Mouse (Mus musculus): Measurements from ENCODE around the gene Negr1.

The Negr1 gene

GRCm38 (mm10) chr3:156903925-156904576 lies 342.5 kb downstream of the Negr1 start:
- DNase-seq (ENCODE audit: low spot score in 2 of 2), result no peak

- no peak for DNase-seq (ENCODE audit: low spot score in 2 of 2)
These were observed 351.2 kb downstream of the Negr1 start for GRCm38 (mm10) chr3:156912816-156913215.

GRCm38 (mm10) chr3:156921369-156921768 lies 359.8 kb downstream of the Negr1 start:
- DNase-seq (ENCODE audit: low spot score in 2 of 2), result no peak

GRCm38 (mm10) chr3:156923159-156923558 lies 361.6 kb downstream of the Negr1 start:
- no peak for DNase-seq (ENCODE audit: low spot score in 2 of 2)

- DNase-seq (ENCODE audit: low spot score in 2 of 2), result no peak
These were observed 363.5 kb downstream of the Negr1 start for GRCm38 (mm10) chr3:156925102-156925501.

- DNase-seq (ENCODE audit: low spot score in 2 of 2), result no peak
These were observed 366.9 kb downstream of the Negr1 start for GRCm38 (mm10) chr3:156928396-156929061.

- no peak for DNase-seq (ENCODE audit: low spot score in 2 of 2)
These were observed 367.4 kb downstream of the Negr1 start for GRCm38 (mm10) chr3:156929062-156929397.

GRCm38 (mm10) chr3:156929677-156930440 lies 368.3 kb downstream of the Negr1 start:
- no peak for DNase-seq (ENCODE audit: low spot score in 2 of 2)

GRCm38 (mm10) chr3:156931011-156931410 lies 369.4 kb downstream of the Negr1 start:
- DNase-seq (ENCODE audit: low spot score in 2 of 2), result no peak

- no peak for DNase-seq (ENCODE audit: low spot score in 2 of 2)
These were observed 369.9 kb downstream of the Negr1 start for GRCm38 (mm10) chr3:156931540-156931939.

GRCm38 (mm10) chr3:156934778-156935290 lies 373.2 kb downstream of the Negr1 start:
- DNase-seq (ENCODE audit: low spot score in 2 of 2), result no peak

GRCm38 (mm10) chr3:156947404-156947803 lies 385.8 kb downstream of the Negr1 start:
- no peak for DNase-seq (ENCODE audit: low spot score in 2 of 2)

GRCm38 (mm10) chr3:156952970-156953369 lies 391.4 kb downstream of the Negr1 start:
- DNase-seq (ENCODE audit: low spot score in 2 of 2), result no peak

- no peak for DNase-seq (ENCODE audit: low spot score in 2 of 2)
These were observed 393.5 kb downstream of the Negr1 start for GRCm38 (mm10) chr3:156955094-156955493.

- DNase-seq (ENCODE audit: low spot score in 2 of 2), result no peak
These were observed 397.0 kb downstream of the Negr1 start for GRCm38 (mm10) chr3:156958640-156959039.

GRCm38 (mm10) chr3:156968764-156969163 lies 407.2 kb downstream of the Negr1 start:
- no peak for DNase-seq (ENCODE audit: low spot score in 2 of 2)

- DNase-seq (ENCODE audit: low spot score in 2 of 2), result no peak
These were observed 409.5 kb downstream of the Negr1 start for GRCm38 (mm10) chr3:156971104-156971503.

- no peak for DNase-seq (ENCODE audit: low spot score in 2 of 2)
These were observed 415.2 kb downstream of the Negr1 start for GRCm38 (mm10) chr3:156976816-156977215.

GRCm38 (mm10) chr3:156980042-156980716 lies 418.6 kb downstream of the Negr1 start:
- DNase-seq (ENCODE audit: low spot score in 2 of 2), result no peak

- no peak for DNase-seq (ENCODE audit: low spot score in 2 of 2)
These were observed 420.5 kb downstream of the Negr1 start for GRCm38 (mm10) chr3:156982102-156982501.

- DNase-seq (ENCODE audit: low spot score in 2 of 2), result no peak
These were observed 425.5 kb downstream of the Negr1 start for GRCm38 (mm10) chr3:156987113-156987512.

- no peak for DNase-seq (ENCODE audit: low spot score in 2 of 2)
These were observed 430.6 kb downstream of the Negr1 start for GRCm38 (mm10) chr3:156992171-156992570.
